Mouse (Mus musculus) embryonic fibroblast, embryonic 13.5 days (primary cell): ENCODE measurements around the gene Bicral. TPM values are rescaled to one million over a fixed set of nuclear protein-coding genes. Genes with fewer than 3 reads are reported as not detected.

Experiments used
- H3K27ac ChIP-seq: 2 replicates; pipeline ENCODE4 v1.5.1; 2012; ENCODE audit warnings: low read length, control low read depth, inconsistent platforms; ENCODE audit not compliant: insufficient read depth
- H3K4me1 ChIP-seq: 2 replicates; pipeline ENCODE4 v1.6.1; 2011; ENCODE audit warnings: low read length; ENCODE audit not compliant: control insufficient read depth, insufficient read depth
- H3K4me3 ChIP-seq: 2 replicates; pipeline ENCODE4 v1.5.1; 2011; ENCODE audit warnings: mild to moderate bottlenecking, control low read depth, low read length; ENCODE audit not compliant: insufficient read depth
- CTCF ChIP-seq: IDR thresholded peaks from 2 replicates; pipeline ENCODE4 v1.5.1; 2011; ENCODE audit warnings: mild to moderate bottlenecking, control low read depth, low read length, moderate library complexity, borderline replicate concordance; ENCODE audit not compliant: insufficient read depth
- POLR2A ChIP-seq: IDR thresholded peaks from 2 replicates; pipeline ENCODE4 v1.6.1; 2011; ENCODE audit warnings: low read depth, mild to moderate bottlenecking, control low read depth, low read length, moderate library complexity
- polyA plus RNA-seq: library from polyadenylated mRNA; stranded (reverse); fragments of >200 nt; gene quantifications from 2 replicates; pipeline ENCODE4 v1.2.4, GENCODE M21; 2011; ENCODE audit warnings: low read depth; ENCODE audit not compliant: missing spikeins, insufficient read length

The Bicral gene
- polyA plus RNA-seq, 1 experiment, result 14.0 TPM

DNA sequence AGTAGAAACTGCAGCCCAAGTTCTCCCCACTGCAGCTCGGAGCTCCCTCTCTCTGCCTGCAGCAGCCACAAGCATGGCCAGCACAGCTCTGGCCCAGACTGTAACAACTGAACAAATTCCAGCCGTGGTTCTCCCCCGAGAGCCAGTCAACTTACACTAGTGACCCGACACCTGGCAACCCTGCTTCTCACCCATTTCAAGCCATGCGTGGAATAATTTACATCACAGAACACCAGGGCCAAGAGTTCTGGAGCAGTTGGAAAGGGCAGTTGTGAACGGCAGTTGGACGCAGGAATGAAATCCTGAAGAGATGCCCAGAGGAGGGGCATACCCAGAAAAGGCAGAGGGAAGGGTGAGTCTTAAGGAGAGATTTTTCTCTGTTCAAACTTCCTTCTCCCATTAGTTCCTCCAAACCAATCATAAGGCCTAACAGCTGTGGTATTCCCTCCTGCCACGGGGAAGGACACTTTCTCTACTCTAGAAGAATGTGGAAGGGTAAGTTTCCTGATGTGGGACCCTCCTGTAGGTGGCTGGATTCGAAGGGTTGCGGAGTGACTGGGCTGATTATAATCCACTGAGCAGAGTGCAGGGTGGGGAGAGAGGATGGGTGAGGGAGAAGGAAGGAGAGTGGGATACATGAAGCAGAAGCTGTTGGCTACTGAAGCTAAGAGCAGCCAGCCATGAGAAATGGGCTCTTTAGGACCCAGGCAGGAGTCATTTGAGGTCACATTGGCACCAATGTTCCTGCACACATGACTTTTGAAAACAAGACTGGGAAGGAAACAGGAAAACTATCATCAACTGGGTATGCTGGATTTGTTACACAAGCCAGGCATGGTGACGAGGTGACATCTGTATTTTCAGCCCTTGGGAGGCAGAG is 25.9 kb downstream of the Bicral start:
- Histone ChIP-seq H3K27ac (peak overlapping the region; percentile 0; the same call in 1 of the 2 replicates), H3K4me3 (no peak overlapping the region), H3K4me1 (0 out of 2 replicates have a peak, but pooled peaks cover 4% of the 10 kb centered on the region)
- TF ChIP-seq CTCF (no peak), POLR2A (no peak)

DNA sequence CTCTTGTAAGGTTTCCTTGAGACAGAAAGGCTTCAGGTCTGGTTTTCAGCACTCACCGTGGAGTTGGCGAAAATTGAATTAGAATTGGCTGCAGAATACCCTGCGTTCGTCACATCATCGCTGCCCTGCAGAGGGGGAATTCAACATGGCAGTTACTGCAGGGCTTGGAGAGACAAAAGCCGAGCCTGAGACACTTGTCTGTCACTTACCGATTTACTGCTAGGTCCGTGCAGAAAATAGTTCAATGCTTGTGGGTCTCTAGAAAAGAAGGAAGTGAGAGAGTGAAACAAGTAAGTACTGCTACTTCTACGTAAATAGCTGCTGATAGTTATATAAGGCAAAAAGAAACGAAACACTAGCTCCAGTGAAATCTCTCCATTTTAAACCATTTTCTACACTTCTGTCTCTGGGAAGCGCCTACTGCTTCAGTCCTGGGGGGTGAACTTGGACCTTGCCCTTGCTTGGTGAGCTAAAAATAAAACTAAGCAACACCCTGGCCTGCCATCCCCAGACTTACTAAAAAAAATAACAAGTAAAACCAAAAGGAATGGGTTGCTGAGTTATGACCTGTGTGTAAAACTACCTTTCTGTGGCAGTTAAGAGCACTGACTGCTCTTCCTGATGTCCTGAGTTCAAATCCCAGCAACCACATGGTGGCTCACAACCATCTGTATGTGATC is 28.3 kb downstream of the Bicral start:
- TF ChIP-seq POLR2A (no peak), CTCF (no peak)
- Histone ChIP-seq H3K4me3 (no peak overlapping the region), H3K27ac (no peak overlapping the region), H3K4me1 (0 out of 2 replicates have a peak, but pooled peaks cover 4% of the 10 kb centered on the region)

GRCm38 (mm10) chr17:46828935-46829334 is 29.3 kb downstream of the Bicral start:
- Histone ChIP-seq H3K27ac (no peak overlapping the region), H3K4me1 (0 out of 2 replicates have a peak, but pooled peaks cover 4% of the 10 kb centered on the region), H3K4me3 (no peak overlapping the region)
- TF ChIP-seq CTCF, result no peak
- no peak for TF ChIP-seq POLR2A

GRCm38 (mm10) chr17:46823091-46823490 is 35.2 kb downstream of the Bicral start:
- Histone ChIP-seq H3K4me3 (no peak overlapping the region), H3K4me1 (no peaks in the 10 kb centered on the region), H3K27ac (no peak overlapping the region)
- no peak for TF ChIP-seq CTCF
- no peak for TF ChIP-seq POLR2A

- TF ChIP-seq CTCF, result no peak
- TF ChIP-seq POLR2A, result no peak
- no peaks in the 10 kb centered on the region for H3K4me1 ChIP-seq
- H3K4me3 ChIP-seq, result no peak overlapping the region
- H3K27ac ChIP-seq, result no peak overlapping the region
Measured at GRCm38 (mm10) chr17:46820628-46821027, 37.7 kb downstream of the Bicral start.

- Histone ChIP-seq H3K4me1 (no peaks in the 10 kb centered on the region), H3K4me3 (no peak overlapping the region), H3K27ac (no peak overlapping the region)
- TF ChIP-seq POLR2A (no peak), CTCF (no peak)
Measured at GRCm38 (mm10) chr17:46817734-46818158, 40.5 kb downstream of the Bicral start.

GRCm38 (mm10) chr17:46816306-46816705 is 42.0 kb downstream of the Bicral start:
- H3K27ac ChIP-seq, result no peak overlapping the region
- TF ChIP-seq POLR2A (no peak), CTCF (no peak)
- no peaks in the 10 kb centered on the region for H3K4me1 ChIP-seq
- no peak overlapping the region for H3K4me3 ChIP-seq

- Histone ChIP-seq H3K4me1 (no peaks in the 10 kb centered on the region), H3K27ac (no peak overlapping the region), H3K4me3 (no peak overlapping the region)
- TF ChIP-seq POLR2A, result no peak
- no peak for TF ChIP-seq CTCF
Measured at GRCm38 (mm10) chr17:46814497-46814896, 43.8 kb downstream of the Bicral start.

- H3K27ac ChIP-seq, result no peak overlapping the region
- H3K4me1 ChIP-seq, result no peaks in the 10 kb centered on the region
- TF ChIP-seq POLR2A (no peak), CTCF (no peak)
- H3K4me3 ChIP-seq, result no peak overlapping the region
Measured at GRCm38 (mm10) chr17:46813637-46814036, 44.6 kb downstream of the Bicral start.

DNA sequence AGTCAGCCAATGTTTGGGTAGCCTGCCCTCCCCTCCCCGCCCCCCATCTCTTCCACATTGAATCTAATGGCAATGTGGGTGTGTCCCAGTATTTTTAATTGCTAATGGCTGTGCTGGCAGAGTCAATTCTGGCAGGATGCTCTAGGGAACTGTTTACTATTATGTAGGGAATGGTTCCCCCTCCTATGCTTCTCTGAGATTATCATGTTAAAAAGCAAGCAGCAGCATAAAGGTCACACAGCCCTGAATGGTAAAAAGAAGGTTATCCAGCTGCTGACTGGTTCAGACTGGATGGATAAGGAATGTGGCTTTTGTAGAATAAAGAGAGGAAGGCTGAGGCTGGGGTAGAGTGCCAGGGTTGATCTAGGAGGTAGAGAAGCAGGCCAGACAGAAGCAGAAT is 45.8 kb downstream of the Bicral start:
- TF ChIP-seq POLR2A, result no peak
- no peak for TF ChIP-seq CTCF

More for the DNA sequence above, 45.8 kb downstream of the Bicral start:
- Histone ChIP-seq H3K27ac (no peak overlapping the region), H3K4me3 (no peak overlapping the region), H3K4me1 (no peaks in the 10 kb centered on the region)
